Mouse (Mus musculus): ENCODE results near the gene Ip6k2.

DNA sequence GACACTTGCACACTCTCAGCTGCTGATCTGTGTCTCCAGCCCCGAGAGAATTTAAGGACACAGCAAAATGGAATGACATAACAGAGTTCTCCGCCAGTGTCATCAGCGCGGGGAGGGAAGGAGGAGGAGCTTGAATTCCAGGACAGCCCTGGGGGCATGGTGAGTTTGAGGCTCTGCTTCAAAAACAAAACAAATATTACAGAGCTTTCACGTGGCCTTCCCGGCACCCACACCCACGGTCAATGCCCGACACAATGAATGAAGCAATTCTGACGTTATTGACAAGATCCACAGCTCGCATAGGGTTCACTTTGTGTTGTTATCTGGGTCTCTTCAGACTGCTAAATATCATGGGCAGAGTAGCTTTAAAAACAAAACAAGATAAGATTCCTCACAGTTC lies 18.6 kb upstream of the Ip6k2 start:
- no peak for TF ChIP-seq POLR2A (IDR thresholded peaks at IDR 0.05; ENCODE audit: low read depth, low read length)
- TF ChIP-seq CTCF (IDR thresholded peaks at IDR 0.05; ENCODE audit: extremely low read depth, insufficient read length, insufficient replicate concordance, low read depth, low read length) = no peak

Data from small intestine, adult 2 months (tissue).